Mouse (Mus musculus) embryonic fibroblast, embryonic 13.5 days (primary cell): ENCODE results near the gene Ptprd. TPM values are rescaled to one million over a fixed set of nuclear protein-coding genes. Genes with fewer than 3 reads are reported as not detected.
A peak's percentile ranks its signal among the peaks of the same experiment; 100 is the strongest.

Source experiments
- H3K27ac ChIP-seq: 2 replicates; pipeline ENCODE4 v1.5.1; 2012; ENCODE audit warnings: low read length, control low read depth, inconsistent platforms; ENCODE audit not compliant: insufficient read depth
- H3K4me1 ChIP-seq: 2 replicates; pipeline ENCODE4 v1.6.1; 2011; ENCODE audit warnings: low read length; ENCODE audit not compliant: control insufficient read depth, insufficient read depth
- H3K4me3 ChIP-seq: 2 replicates; pipeline ENCODE4 v1.5.1; 2011; ENCODE audit warnings: mild to moderate bottlenecking, control low read depth, low read length; ENCODE audit not compliant: insufficient read depth
- CTCF ChIP-seq: IDR thresholded peaks from 2 replicates; pipeline ENCODE4 v1.5.1; 2011; ENCODE audit warnings: mild to moderate bottlenecking, control low read depth, low read length, moderate library complexity, borderline replicate concordance; ENCODE audit not compliant: insufficient read depth
- POLR2A ChIP-seq: IDR thresholded peaks from 2 replicates; pipeline ENCODE4 v1.6.1; 2011; ENCODE audit warnings: low read depth, mild to moderate bottlenecking, control low read depth, low read length, moderate library complexity
- polyA plus RNA-seq: library from polyadenylated mRNA; stranded (reverse); fragments of >200 nt; gene quantifications from 2 replicates; pipeline ENCODE4 v1.2.4, GENCODE M21; 2011; ENCODE audit warnings: low read depth; ENCODE audit not compliant: missing spikeins, insufficient read length

Ptprd gene
- polyA plus RNA-seq, 1 experiment: 39.3 TPM

DNA sequence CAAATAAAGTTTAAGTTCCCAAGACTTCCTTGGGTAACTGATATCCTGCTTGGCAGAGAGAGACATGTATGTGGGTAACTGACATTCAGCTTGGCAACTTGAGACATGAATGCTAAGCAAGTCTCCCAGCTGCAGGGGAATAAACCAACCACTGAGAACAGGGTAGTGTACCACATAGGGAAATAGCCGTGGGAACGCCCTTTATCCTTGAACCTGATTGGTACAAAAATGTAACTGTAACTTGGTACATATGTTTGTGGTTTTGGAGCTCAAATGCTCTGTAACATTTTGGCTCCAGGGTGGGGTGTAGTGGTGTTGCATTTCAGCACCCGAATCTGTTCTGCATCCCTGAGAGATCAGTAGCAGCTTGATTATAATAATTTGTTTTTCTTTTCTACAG, 1444.8 kb downstream of the Ptprd start:
- TF ChIP-seq CTCF: no peak
- no peak for TF ChIP-seq POLR2A
- no peak overlapping the region for H3K27ac ChIP-seq

DNA sequence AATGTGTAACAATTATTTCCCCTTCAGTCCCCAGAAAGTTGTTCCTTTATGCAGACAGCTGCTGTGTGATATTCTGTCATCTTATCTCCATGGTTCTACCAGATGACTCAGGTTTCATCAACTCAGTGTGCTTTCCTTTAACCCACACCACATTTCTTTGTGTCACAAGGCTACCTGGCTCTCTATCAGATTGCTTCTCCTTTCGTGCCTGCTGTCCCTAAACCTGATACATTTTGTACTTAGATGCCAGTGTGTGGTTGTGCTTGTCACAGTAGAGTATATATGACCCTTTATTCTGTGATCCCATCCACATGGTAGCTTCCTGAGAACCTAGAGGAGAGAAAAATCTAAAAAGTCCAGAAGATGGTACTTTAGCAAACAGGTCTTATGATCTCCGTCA, 1445.3 kb downstream of the Ptprd start:
- no peak overlapping the region for H3K4me3 ChIP-seq
- H3K4me1 ChIP-seq: peaks cover 6% of the 10 kb centered on the region; the same call in 1 of the 2 replicates
- peak overlapping the region; percentile 42 for H3K27ac ChIP-seq
- TF ChIP-seq POLR2A (no peak), CTCF (no peak)

More for the DNA sequence above, 1444.8 kb downstream of the Ptprd start:
- H3K4me3 ChIP-seq: no peak overlapping the region
- H3K4me1 ChIP-seq: peaks cover 6% of the 10 kb centered on the region; the same call in 1 of the 2 replicates

DNA sequence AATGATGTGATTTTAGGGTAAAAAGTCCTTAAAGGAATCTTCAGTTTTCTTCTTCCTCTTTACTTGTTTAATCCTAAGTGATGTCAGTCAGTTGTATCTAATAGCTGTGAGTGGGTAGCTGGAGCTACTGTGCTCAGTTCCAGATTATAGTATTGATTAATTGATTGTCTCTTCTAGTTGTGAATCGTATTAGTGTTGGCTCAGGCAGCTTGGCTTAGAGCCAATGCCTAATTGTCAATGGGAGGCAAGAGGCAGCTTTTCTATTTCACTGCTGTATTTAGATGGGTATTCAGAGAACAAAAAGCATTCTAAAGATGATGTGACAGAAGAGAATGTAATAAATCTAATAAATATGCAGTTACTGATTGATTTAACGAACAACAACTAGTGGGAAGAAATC, 1461.1 kb downstream of the Ptprd start:
- H3K4me3 ChIP-seq: no peak overlapping the region
- H3K4me1 ChIP-seq: no peaks in the 10 kb centered on the region
- H3K27ac ChIP-seq: no peak overlapping the region
- TF ChIP-seq POLR2A (no peak), CTCF (no peak)

DNA sequence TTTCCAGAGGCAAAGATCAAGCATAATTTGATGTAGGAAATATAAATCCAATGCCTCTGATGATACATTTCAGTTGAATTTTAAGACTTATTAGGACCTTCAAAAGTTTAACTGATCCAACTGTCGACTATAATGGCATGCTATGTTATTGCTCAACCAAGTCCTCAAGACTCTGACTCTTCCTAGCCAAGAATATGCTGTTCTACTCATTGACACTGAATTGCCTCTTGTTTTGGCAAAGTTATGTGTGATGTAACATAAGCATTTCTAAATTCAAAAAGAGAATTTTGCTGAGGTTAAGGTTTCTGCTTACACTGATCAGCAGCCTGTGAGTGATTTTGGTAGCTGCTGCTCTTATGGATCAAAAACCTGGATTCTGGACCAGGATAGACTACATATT, 1475.9 kb downstream of the Ptprd start:
- no peak for TF ChIP-seq CTCF
- no peak for TF ChIP-seq POLR2A
- Histone ChIP-seq H3K4me1 (no peaks in the 10 kb centered on the region), H3K4me3 (no peak overlapping the region), H3K27ac (no peak overlapping the region)

DNA sequence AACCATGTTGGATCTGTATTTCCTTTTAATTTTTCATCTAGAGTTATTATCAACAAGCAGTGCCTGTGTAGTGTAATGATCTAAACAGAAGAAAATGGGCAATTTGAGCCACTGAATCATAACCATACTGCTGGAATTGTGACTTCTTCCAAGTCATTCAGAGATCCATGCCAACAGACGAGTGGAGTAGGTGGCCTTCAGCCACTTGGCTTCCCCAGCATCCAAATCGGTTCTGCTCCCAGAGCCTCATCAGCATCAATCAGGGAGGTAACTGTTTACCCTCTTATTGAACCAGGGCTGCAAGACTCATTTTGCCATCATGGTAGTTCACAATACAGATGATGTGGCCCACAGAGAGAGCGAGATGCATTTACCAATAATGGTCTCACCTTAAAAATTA, 1536.0 kb downstream of the Ptprd start:
- TF ChIP-seq CTCF: no peak
- TF ChIP-seq POLR2A: no peak
- H3K27ac ChIP-seq: no peak overlapping the region
- no peaks in the 10 kb centered on the region for H3K4me1 ChIP-seq
- H3K4me3 ChIP-seq: no peak overlapping the region

DNA sequence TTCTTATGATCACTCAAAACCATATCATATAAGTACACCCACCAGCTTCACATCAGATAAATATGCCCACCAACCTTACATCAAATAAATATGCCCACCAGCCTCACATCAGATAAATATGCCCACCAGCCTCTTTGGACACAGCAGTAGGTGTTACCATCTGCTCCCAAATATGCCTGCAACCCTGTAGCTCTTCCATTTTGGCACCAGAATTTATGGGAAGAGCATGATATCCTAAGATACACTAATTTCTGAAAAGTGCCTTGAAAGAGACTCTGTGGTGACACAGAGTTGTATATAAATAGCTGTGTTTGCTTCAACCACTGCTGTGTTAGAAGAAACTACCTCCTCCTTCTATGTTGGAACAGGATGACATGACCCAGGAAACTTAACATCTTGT, 1538.5 kb downstream of the Ptprd start:
- Histone ChIP-seq H3K27ac (no peak overlapping the region), H3K4me3 (no peak overlapping the region), H3K4me1 (no peaks in the 10 kb centered on the region)
- TF ChIP-seq POLR2A (no peak), CTCF (no peak)

DNA sequence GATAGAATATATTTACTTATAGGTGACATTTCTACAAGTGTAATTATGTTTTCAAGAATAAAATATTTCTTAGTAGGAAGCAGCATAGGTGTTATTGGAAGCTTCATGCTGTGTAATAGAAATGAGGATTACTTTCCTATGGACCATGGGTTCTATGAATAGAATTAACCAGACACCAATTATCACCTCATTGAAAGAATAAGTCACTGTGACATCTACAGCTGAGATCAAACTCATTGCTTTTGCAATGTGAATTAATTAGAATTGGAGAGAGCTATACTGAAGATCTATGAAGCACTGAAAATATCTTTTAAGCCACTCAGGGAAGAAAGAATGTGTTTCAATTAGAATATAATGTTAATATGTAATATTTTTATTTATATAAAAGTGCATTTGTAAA, 1539.1 kb downstream of the Ptprd start:
- Histone ChIP-seq H3K4me3 (no peak overlapping the region), H3K27ac (no peak overlapping the region), H3K4me1 (no peaks in the 10 kb centered on the region)
- TF ChIP-seq CTCF: no peak
- TF ChIP-seq POLR2A: no peak

DNA sequence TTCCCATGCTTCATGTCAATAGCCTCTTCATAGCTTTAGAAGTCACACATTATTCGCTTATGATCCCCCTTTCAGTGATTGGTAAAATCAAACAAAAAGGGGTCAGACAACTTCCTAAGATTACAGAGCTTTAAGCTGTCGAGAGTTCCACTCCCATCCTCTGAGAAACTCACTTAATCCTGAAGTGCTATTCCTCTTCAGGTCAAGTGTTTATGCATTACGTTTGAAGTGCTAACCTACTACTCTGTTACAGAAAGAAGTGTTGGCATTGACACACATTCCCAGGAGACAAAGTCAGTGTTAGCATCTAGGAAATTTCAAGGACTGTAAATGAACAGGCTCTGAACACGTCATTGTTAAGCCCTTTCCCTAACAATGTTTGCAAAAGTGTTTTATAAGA, 1550.0 kb downstream of the Ptprd start:
- Histone ChIP-seq H3K27ac (no peak overlapping the region), H3K4me1 (no peaks in the 10 kb centered on the region; the same call in 1 of the 2 replicates), H3K4me3 (no peak overlapping the region)
- TF ChIP-seq CTCF (no peak), POLR2A (no peak)

DNA sequence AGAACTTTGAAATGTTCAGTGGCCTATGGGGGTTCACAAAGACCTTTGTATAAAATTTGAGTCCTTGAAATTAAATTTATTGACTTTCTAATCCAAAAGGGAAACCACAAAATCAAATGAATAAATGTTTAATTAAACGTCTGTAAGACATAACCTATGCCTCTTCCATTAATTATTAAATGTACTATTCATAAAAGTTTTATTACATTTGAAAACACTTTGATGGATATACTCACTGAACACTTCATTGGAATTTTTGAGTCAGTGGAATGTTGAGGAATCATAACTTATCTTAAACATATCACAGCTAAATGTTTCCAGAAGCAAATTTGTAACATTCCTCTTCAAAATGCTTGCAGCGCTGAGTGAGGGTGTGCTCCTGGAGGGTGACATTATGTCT, 1551.6 kb downstream of the Ptprd start:
- TF ChIP-seq CTCF: no peak
- TF ChIP-seq POLR2A: no peak
- H3K4me3 ChIP-seq: no peak overlapping the region
- H3K4me1 ChIP-seq: no peaks in the 10 kb centered on the region; the same call in 1 of the 2 replicates
- H3K27ac ChIP-seq: no peak overlapping the region

DNA sequence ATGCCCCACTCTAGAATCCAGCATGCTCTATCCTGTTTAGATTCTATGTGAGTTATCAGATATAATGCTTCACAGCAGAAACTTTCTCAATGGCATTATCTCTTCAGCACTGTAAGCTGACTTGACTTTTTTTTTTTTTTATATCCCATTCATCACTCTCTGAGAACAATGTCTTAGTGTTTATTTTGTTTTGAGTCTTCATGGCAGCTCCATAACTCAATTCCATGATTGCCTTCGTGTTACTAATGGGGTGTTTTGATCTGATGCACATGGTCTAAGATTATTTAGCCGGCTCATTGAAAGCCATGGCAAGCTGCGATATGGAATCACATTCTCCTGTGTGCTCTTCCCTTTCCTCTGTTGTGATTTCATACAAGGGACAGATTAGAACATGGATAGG, 1555.0 kb downstream of the Ptprd start:
- H3K4me1 ChIP-seq: no peaks in the 10 kb centered on the region; the same call in 1 of the 2 replicates
- TF ChIP-seq CTCF (no peak), POLR2A (no peak)
- H3K4me3 ChIP-seq: no peak overlapping the region
- no peak overlapping the region for H3K27ac ChIP-seq

DNA sequence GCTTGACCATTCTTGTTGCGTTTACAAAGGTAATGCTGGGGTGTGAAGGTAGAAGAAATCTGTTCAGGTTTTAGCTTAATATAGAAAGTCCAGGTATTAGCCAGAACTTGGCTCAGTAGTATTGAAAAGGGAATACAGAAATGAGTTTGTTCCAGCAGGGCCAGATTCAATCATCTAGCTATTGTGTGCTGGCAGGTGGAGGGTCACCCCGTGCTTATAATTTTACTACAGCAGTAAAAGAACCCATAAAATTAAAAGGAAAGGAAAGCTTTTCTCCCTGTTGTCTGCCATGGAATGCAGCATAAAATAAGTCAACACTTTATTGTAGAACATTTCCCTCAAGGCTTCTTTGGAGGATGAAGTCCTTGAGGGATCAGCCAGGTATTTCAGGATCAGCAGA, 1558.8 kb downstream of the Ptprd start:
- Histone ChIP-seq H3K27ac (no peak overlapping the region), H3K4me3 (no peak overlapping the region), H3K4me1 (0 out of 2 replicates have a peak, but pooled peaks cover 2% of the 10 kb centered on the region)
- TF ChIP-seq CTCF (no peak), POLR2A (no peak)
